Mouse (Mus musculus): ENCODE measurements around the gene Hist1h1e.

Gene Hist1h1e

DNA sequence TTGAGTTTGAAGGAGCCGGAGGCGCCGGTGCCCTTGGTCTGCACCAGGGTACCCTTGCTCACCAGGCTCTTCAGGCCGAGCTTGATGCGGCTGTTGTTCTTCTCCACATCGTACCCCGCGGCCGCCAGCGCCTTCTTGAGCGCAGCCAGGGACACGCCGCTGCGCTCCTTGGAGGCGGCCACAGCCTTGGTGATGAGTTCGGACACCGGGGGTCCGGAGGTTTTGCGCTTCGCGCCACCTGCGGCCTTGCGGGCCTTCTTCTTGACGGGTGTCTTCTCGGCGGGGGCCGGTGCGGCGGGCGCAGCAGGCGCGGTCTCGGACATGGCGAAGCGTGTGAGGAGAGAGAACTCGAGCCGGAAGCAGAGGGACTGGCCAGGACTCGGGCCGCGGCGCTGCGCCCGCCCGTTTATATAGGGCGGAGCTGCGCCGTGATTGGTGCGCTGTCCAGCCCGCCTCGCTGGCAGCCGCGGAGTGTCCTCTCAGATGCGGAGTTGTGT is at the start of gene Hist1h1e:
Gene Hist1h1e (minus strand): TSS at position 384 of the 497 bp plus-strand sequence.
- DNase-seq (ENCODE audit: low read depth, low spot score): peak; percentile 78

DNA sequence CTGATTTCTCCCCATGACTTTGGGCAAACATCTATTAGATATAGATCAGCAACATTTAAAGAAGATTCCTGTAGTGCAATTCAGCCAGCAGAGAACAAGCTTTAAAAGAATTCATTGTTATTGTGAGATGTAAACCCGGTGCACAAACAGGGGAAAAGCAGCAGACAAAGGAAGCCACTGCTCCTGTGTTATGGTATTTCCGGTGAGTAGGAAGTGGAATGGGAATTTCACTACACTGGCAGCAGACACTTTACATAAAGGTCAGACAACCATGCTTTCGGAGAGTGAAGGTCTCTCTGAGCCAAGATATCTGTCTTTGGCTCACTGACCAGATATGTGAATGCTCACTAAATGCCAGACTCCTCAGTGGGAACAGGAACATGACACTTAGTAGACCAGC is 40.2 kb upstream of the Hist1h1e start:
- DNase-seq (ENCODE audit: low read depth, low spot score): no peak

DNA sequence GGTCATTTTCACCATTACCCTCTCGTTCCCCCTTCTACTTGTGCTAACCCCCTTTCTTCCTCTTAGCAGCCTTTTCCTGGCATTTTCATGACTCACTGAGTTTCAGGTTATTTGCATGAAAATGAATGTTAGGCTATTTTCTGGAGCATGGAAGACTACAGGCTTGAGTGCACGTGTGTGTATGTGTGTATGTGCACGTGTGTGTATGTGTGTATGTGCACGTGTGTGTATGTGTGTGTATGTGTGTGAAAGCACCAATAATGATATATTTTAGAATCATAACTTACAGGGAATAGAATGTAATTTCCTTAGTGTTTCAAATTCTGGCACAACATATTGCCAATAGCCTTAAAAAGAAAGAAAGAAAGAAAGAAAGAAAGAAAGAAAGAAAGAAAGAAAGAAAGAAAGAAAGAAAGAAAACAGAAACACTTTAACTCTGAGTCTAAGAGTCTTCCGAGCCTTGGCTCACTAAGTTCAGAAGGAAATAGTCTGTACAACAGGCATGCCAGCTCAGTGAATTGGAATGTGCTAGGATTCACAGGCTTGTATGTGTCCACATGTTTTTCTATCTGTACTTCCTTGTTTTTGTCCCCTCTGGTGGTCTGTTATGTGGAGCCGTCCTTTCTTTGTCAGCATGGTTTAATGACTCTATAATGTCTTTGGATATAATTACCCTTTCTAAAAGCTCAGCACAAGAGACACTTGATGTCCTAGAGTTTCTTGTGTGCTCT is 37.4 kb upstream of the Hist1h1e start:
- DNase-seq (ENCODE audit: low read depth, low spot score): no peak

DNA sequence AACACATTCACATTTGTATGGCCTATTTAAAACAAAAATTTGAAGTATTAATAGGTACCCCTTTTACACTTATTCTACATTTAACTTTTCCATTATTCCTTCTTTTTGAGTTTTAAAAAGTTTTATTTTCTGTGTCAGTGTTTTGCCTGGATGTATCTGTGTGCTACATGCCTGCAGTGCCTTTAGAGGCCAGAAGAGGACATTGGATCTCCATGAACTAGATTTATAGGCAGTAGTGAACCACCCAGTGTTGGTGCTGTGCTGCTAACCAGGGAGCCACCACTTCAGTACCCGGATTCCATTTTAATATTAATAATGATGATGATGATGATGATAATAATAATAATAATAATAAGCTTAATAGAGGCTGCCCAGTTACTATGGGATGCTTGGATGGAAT is 8.3 kb upstream of the Hist1h1e start:
- DNase-seq (ENCODE audit: low read depth, low spot score): no peak

DNA sequence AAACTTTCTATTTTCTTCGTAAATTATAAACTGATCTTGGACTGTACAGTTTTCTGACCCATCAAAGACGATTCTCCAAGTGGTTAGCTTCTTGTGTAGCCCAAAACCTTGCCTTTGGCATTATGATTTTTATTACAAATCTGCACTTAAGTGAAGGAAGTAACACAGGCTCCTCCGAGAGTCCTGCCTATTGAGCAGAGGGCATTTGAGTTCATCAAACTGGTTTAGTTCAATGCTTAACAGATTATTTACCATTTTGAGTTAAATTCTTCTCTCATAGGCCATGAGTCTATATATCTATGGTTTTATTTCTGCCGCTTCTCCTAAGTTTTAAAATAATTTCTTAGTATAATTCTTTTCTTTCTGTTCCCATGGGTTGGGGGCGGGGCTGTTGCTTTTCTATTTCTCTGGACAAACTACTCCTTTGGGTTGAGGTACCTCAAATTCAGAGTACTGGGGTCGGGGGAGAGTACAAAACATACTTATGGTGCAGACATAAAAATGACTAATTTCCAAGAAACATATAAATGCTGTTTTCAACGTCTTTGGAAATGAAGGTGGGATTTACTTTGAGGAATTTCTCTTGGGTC is 598 bp upstream of the Hist1h1e start:
- DNase-seq (ENCODE audit: low read depth, low spot score): no peak

DNA sequence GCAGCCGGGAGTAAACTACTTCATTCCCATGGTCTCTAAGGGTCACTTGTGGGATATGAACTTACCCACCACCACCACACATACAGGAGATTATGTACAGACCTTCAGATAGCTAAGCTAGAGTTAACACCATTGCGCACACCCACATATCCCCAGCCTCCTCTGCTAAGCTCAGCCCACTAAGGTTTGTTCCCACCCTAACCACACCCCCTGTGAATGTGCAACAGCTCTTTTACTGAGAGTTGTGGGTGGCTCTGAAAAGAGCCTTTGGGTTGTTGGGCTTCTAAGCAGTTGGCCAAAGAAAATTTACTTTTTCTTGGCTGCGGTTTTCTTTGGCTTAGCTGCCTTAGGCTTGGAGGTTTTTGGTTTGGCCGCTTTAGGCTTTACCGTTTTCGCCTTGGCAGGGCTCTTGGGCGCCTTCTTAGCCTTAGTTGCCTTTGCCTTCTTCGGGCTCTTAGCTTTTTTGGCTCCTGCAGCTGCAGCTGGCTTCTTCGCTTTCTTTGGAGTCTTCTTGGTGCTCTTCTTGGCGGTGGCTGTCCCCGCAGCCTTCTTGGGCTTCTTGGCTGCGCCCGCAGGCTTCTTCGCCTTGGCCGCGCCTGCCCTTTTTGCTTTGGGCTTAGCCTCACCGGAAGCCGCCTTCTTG is 705 bp downstream of the Hist1h1e start:
- no peak for DNase-seq (ENCODE audit: low read depth, low spot score)

DNA sequence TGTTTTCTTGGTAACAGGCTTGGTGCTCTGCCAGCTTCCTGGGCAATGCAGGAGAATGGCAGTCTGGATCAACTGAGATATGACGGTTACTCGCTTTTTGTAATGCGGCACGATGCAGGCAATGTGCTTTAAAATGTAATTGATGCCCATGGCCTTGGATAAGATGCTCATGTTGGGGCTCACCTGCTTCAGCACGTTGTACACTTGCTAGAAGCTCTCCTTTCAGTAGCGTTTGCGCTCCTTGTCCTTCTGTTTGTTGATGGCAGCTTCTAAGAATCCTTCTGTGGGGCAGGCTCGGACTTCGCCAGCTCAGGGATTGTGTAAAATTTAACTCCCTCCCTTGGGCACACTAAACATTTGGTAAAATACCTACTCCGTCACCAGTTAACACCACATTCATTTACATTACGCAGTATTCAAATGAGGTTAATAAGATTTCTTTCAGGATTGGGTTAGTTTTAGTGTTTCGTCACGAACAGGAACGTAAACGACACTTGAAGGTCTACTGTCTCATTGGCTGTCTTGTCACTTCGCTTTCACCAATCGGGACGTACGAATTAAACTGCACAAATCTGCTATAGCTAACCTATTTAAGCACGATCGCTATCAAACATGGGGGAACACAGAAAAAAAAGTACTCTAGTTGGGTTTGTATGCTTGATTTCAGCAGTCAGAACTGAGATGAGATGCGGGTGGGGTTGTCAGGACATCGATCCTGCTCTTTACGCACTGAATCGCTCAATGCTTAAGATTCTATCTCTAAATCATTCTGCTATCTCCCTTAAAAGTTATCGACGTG is 1.4 kb downstream of the Hist1h1e start, which contains the start of gene Hist1h2be:
Gene Hist1h2be (minus strand): TSS at position 392 of the 799 bp plus-strand sequence.
- DNase-seq (ENCODE audit: low read depth, low spot score): peak; percentile 76

DNA sequence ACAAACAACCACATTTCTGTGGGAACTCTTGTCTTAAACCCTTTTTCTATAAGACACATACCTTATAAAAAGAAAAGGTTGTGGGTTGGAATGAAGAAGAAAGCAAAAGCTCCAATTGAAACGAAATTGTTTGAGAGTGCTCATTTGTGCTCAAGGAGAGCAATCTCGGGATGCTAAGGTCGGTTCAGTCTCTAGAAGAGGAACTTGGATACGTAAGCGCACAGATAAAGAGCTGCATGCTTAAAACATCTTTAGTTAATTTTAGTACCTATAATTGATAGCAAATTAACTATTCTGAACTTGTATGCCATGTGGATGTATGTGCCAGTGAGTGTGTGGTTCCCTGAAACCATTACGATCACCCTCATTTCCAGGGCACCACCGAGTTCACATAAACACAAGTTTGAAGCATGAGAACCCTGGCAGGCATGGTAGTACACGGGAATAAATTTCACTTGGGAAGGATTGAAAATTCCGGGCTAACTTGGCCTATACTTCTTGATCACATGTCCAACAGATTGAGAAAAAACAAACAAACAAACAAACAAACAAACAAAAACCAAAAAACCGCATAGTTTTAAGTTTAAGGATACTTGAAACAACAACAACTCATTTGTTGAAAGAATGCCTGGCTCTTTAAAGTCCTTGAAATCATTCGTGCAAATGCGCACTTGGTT is 2.2 kb downstream of the Hist1h1e start:
- no peak for DNase-seq (ENCODE audit: low read depth, low spot score)

DNA sequence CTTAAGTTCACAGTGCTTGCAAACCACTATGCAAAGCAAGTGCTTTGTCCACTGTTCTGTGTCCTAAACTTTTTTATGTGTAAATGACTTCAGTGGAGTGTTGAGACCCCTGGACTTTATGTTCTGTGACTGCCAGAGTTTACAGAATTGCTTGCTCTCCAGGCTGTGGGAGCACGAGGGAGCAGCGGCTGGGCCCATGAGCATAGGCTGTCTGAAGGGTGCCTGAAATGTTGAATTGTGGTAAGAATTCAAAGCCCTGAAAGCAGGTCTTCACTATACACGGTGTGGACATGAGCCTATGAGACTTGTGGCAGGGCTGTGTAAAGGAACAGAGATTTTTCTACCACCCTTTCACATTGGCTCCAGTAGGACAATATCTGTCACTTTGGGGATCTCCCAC is 10.7 kb downstream of the Hist1h1e start:
- DNase-seq (ENCODE audit: low read depth, low spot score): no peak

DNA sequence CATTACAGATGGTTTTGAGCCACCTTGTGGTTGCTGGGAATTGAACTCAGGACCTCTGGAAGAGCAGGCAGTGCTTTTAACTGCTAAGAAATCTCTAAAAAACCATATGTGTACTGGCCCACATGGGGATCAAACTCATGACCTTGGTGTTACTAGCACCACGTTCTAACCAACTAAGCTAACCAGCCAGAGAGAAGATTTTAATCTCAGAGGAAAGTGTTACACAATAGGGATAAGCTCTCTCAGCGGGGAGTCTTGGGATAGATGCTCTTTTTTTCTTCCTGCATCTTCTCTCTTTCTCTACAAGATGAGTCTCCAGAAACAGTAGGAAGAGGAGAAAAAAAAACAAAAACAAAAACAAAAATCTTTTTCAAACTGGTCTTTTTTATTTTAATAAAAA is 12.0 kb downstream of the Hist1h1e start:
- no peak for DNase-seq (ENCODE audit: low read depth, low spot score)

DNA sequence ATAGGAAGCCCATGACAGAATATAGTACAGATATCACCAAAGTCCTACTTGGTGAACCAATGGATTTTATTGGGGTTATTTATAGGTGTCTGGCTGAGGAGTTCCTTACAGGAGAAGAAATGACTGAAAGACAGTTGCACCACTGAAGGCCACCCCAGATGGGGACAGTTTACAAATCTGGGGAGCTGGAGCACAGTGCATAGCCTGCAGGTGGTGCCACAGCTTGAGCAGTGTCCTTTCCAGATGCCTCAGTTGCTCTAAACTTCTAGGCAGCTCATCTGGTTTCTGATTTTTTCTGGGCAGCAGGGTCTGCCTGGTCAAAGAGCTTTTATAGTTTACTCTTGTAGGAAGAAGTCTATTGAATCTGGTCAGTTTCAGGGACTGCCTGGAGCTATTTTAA is 12.5 kb downstream of the Hist1h1e start:
- no peak for DNase-seq (ENCODE audit: low read depth, low spot score)

DNA sequence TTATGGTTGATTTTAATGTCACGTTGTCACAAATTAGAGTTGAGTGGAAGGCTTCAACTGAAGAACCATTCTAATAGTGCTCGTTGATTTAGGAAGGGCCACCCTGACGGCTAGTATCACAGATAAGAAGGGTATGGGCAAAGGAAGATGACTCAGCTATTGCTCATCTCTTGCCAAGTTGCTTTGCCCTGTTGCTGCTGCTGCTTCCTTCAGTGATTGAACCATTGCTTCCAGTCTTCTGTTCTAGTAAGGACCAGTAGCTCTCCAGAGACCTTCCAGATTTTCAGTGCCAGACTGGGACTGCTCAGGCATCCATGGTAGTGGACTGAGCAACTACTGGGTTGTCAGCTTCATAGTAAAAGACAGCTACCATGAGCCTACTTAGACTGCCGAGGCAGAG is 13.1 kb downstream of the Hist1h1e start:
- DNase-seq (ENCODE audit: low read depth, low spot score): no peak

DNA sequence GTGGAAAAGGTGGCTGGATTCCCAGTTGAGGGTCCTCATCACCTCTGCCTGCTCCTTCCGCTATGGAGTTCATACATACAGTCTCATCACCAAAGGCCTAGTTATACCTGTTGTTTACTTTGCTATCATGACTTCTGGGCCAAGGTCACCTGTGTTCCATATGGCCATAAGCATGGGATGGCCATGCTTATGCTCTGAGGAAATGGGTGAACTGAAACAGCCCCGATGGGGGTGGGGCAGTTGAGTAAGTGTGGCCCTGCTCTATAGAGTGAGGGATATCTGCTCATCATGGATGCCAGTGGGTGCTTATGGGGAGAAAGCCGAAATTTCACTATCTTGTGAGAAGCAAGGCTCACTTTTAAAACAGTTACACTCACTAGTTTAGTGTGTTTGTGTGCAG is 17.3 kb downstream of the Hist1h1e start:
- DNase-seq (ENCODE audit: low read depth, low spot score): no peak

DNA sequence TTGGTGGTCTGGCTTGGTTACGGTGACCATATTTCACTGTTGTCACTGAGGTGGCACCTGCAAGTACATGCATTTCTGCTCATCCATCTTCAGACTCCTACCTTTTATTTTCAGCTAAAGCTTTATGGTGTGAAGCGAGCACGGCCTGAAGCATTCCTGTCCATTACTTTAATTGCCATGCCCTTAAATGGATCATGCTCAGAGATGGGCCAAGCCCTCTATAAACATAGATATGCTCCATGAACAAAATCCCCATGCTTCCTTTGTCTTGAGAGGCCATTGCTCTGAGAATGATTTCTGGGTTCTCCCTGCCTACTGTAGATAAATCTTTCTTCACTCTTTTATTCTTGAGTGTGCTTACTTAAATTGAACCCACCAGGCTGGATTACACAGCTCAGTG is 17.9 kb downstream of the Hist1h1e start:
- DNase-seq (ENCODE audit: low read depth, low spot score): no peak

DNA sequence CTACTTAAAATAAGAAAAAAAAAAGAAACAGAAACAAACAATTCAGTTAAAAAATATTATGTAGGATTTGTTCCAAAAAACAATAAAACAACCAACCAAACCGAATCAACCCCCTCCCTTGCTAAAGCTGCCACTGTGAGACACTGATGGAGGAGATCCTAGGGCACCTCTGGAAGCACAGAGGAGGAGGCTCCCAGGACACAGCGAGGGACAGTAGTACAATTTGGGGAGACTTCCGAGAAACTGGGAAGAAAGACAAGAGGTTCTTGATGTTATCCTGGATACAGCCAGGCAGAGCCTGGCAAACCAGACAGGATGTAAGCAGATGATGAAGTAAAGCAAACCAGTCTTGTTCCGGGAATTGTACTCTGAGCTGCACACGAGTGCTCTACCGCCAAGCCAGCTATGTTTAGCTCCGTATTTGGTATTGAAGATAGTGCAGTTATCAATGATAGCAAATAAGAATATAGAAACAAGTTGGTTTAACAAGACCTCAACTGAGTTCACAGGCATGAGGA is 19.1 kb downstream of the Hist1h1e start:
- no peak for DNase-seq (ENCODE audit: low read depth, low spot score)

DNA sequence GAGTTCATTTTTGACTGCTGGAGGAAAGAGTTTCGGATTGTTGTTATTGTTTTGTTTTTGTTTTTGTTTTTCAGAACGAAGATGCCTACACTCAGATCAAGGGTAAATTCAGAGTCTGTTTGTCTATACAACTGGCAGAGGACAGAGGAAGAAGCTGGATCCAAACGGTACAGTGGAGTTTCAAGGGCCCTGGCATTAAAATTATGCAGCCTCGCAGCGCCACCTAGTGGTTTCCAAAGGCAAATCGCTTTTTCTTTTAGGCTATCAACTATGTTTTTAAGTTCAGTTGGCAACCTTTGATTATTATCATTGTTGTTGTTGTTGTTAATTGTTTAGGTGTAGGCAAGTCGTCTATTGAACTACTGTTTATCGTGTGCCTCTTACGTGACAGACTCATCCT is 24.4 kb downstream of the Hist1h1e start:
- peak; percentile 54 for DNase-seq (ENCODE audit: low read depth, low spot score)

DNA sequence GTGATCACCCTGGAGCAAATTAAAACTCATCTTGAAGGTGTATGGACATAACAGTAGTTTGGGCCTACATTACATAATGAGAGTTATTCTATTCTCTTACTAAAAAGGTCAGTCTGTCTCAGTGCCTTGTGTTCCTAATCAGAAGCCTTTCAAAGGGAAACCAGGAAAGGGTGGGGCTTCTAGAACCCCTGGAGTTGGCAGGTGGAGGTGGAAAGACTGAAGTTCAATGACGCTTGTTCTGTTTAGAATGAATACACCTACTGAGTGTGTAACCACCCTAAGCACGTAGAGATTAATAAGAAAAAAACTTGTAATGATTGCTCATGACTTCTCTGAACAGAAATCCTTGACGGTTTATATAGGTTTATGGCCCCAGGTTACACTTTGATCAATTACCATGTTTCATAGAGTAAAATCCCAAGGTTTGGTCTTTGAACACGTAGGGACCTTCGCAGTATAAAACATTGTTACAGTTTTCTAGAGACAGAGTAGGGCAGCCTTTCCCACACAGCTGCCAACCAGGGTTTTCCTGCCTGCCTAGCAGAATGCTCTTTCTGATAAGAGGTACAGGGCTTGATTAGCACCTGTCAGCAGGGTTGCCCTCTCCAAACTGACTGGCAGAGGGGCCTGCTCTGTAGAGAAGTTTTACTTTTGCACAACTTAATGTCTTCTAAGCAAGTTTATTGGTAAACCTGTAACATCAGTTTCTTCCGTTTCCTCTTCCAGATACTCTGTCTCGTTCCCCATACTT is 26.6 kb downstream of the Hist1h1e start:
- DNase-seq (ENCODE audit: low read depth, low spot score): no peak

DNA sequence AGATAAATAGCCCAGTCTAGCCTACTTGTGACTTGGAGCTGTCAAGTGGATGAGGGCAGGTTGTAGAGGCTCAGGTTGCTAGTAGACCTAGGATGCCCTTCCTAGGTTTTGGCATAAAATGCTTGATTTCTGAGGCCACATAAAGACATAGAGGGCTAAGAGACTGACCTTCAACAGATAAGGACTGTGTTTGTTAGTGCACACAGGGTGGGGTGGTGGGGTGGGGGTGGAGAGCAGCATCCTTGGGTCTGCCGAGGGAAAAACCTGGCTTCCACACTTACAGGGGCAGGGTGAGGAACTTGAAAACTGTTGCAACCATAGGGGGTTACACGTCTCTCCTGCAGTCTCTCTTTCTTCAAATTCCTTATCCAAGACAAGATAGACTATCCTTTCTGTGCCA is 27.2 kb downstream of the Hist1h1e start:
- no peak for DNase-seq (ENCODE audit: low read depth, low spot score)

DNA sequence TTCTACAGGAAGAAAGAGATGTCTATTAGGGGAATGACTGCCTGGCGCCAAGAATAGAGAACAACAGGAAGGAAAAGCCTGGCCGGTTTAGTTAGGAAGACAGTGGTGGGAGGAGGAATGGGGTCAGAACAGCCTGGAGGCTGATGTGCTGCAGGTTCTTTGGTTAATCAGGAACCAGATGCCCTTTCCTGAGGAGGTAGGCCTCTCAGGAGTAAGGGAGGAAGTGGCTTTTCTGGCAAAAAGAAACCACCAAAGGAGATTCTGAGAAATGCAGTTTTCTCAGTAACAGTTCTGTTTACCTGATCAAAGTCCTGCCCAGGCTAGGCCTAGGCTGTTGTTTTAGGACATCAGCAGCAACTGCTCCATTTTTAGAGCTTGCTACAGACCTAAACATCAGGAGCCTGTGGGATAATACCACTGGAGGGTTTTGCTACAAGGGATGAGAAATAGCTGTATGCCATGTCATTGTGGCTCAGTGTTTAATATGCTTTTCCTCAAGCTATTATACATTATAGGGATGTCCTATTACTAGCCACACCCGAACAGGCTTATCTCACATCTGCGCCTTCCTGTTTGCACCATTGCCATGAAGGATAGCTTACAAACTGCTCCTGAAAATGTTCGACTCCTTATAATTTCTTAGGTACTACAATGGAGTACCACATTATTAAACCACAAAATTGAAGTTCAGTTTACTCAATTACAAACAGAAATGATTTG is 29.1 kb downstream of the Hist1h1e start:
- DNase-seq (ENCODE audit: low read depth, low spot score): no peak

DNA sequence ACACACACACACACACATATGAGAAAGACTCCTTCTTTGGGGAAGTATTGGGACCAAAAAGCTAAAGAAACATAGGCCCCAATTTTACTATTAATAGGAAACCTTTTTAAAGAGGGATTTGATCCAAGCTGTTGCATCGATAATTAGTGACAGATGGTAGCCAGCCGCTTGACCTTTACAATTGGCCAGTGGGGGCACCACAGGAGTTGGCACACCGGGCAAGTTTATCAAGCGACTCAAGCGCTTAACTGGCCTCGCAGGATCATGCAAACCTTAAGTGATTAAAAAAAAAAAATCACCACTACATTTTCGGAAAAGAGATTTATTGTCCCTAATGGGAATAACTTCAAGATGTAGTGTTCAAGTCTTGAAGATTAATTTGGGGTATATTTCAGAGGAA is 29.7 kb downstream of the Hist1h1e start:
- no peak for DNase-seq (ENCODE audit: low read depth, low spot score)

All from retina, adult 2 months (tissue).